Mouse (Mus musculus): ENCODE results near the gene Ssu2. TPM values are rescaled to one million over a fixed set of nuclear protein-coding genes. Genes with fewer than 3 reads are reported as not detected.

Gene Ssu2
- polyA plus RNA-seq, 1 experiment from 2014 or later = not detected

- Histone ChIP-seq H3K27ac (no peak overlapping the region), H3K27me3 (replicated peaks) (0 out of 2 replicates have a peak, but pooled peaks cover 5% of the 10 kb centered on the region), H3K9me3 (replicated peaks) (no peaks in the 10 kb centered on the region), H3K4me1 (no peaks in the 10 kb centered on the region), H3K4me2 (no peak overlapping the region), H3K36me3 (no peaks in the 10 kb centered on the region), H3K4me3 (no peak overlapping the region), H3K9ac (no peak overlapping the region)
- 65% methylated on average over 8 of the region's 8 CpGs for WGBS (ENCODE audit: insufficient replicate concordance)
- no peak for ATAC-seq
These were observed 4.7 kb downstream of the Ssu2 start for GRCm38 (mm10) chr6:112382990-112383685.

GRCm38 (mm10) chr6:112379054-112379453 is 8.8 kb downstream of the Ssu2 start:
- no peaks in the 10 kb centered on the region for H3K4me1 ChIP-seq
- H3K36me3 ChIP-seq = no peaks in the 10 kb centered on the region
- no peak overlapping the region for H3K4me3 ChIP-seq
- no peaks in the 10 kb centered on the region for H3K9me3 ChIP-seq (replicated peaks)
- H3K27me3 ChIP-seq (replicated peaks) = no peaks in the 10 kb centered on the region
- no peak for ATAC-seq
- no peak overlapping the region for H3K4me2 ChIP-seq
- no peak overlapping the region for H3K9ac ChIP-seq
- whole genome bisulfite sequencing (ENCODE audit: insufficient replicate concordance) = 75% methylated on average over 9 of the region's 9 CpGs
- no peak overlapping the region for H3K27ac ChIP-seq

GRCm38 (mm10) chr6:112375661-112376392 is 12.0 kb downstream of the Ssu2 start:
- Histone ChIP-seq H3K4me3 (no peak overlapping the region), H3K4me1 (no peaks in the 10 kb centered on the region), H3K27me3 (replicated peaks) (no peaks in the 10 kb centered on the region), H3K27ac (no peak overlapping the region), H3K36me3 (no peaks in the 10 kb centered on the region), H3K9ac (no peak overlapping the region), H3K4me2 (no peak overlapping the region), H3K9me3 (replicated peaks) (no peaks in the 10 kb centered on the region)
- no peak for ATAC-seq
- WGBS (ENCODE audit: insufficient replicate concordance) = 59% methylated on average over 10 of the region's 13 CpGs

- no peak overlapping the region for H3K4me2 ChIP-seq
- H3K27ac ChIP-seq = no peak overlapping the region
- no peaks in the 10 kb centered on the region for H3K9me3 ChIP-seq (replicated peaks)
- no peak overlapping the region for H3K4me3 ChIP-seq
- H3K27me3 ChIP-seq (replicated peaks) = no peaks in the 10 kb centered on the region
- no peaks in the 10 kb centered on the region for H3K36me3 ChIP-seq
- no peaks in the 10 kb centered on the region for H3K4me1 ChIP-seq
- ATAC-seq = no peak
- 31% methylated on average over 8 of the region's 8 CpGs for WGBS (ENCODE audit: insufficient replicate concordance)
- no peak overlapping the region for H3K9ac ChIP-seq
These were observed 13.8 kb downstream of the Ssu2 start for GRCm38 (mm10) chr6:112373886-112374585.

- Histone ChIP-seq H3K4me3 (no peak overlapping the region), H3K36me3 (no peaks in the 10 kb centered on the region), H3K27ac (no peak overlapping the region), H3K4me1 (no peaks in the 10 kb centered on the region), H3K9ac (no peak overlapping the region), H3K9me3 (replicated peaks) (no peaks in the 10 kb centered on the region), H3K4me2 (no peak overlapping the region), H3K27me3 (replicated peaks) (no peaks in the 10 kb centered on the region; the same call in 1 of the 2 replicates)
- WGBS (ENCODE audit: insufficient replicate concordance) = 70% methylated on average over 10 of the region's 10 CpGs
- no peak for ATAC-seq
These were observed 22.5 kb downstream of the Ssu2 start for GRCm38 (mm10) chr6:112365294-112365693.

- Histone ChIP-seq H3K36me3 (no peaks in the 10 kb centered on the region), H3K27me3 (replicated peaks) (no peaks in the 10 kb centered on the region; the same call in 1 of the 2 replicates), H3K27ac (no peak overlapping the region), H3K9ac (no peak overlapping the region), H3K4me3 (no peak overlapping the region), H3K4me2 (no peak overlapping the region), H3K4me1 (no peaks in the 10 kb centered on the region), H3K9me3 (replicated peaks) (no peaks in the 10 kb centered on the region)
- 26% methylated on average over 2 of the region's 2 CpGs for WGBS (ENCODE audit: insufficient replicate concordance)
- ATAC-seq = no peak
These were observed 23.2 kb downstream of the Ssu2 start for GRCm38 (mm10) chr6:112364581-112364980.

- WGBS (ENCODE audit: insufficient replicate concordance) = 24% methylated on average over 6 of the region's 6 CpGs
- no peak overlapping the region for H3K9ac ChIP-seq
- H3K4me2 ChIP-seq = no peak overlapping the region
- H3K27me3 ChIP-seq (replicated peaks) = no peaks in the 10 kb centered on the region; the same call in 1 of the 2 replicates
- no peaks in the 10 kb centered on the region for H3K36me3 ChIP-seq
- H3K9me3 ChIP-seq (replicated peaks) = no peaks in the 10 kb centered on the region
- no peak overlapping the region for H3K4me3 ChIP-seq
- H3K4me1 ChIP-seq = no peaks in the 10 kb centered on the region
- H3K27ac ChIP-seq = no peak overlapping the region
- ATAC-seq = no peak
These were observed 25.4 kb downstream of the Ssu2 start for GRCm38 (mm10) chr6:112362349-112362958.

GRCm38 (mm10) chr6:112360676-112361075 is 27.1 kb downstream of the Ssu2 start:
- no peak overlapping the region for H3K9ac ChIP-seq
- no peak overlapping the region for H3K4me2 ChIP-seq
- H3K27me3 ChIP-seq (replicated peaks) = no peaks in the 10 kb centered on the region; the same call in 1 of the 2 replicates
- H3K27ac ChIP-seq = no peak overlapping the region
- H3K4me1 ChIP-seq = no peaks in the 10 kb centered on the region
- H3K4me3 ChIP-seq = no peak overlapping the region
- WGBS (ENCODE audit: insufficient replicate concordance) = 70% methylated on average over 8 of the region's 8 CpGs
- no peaks in the 10 kb centered on the region for H3K36me3 ChIP-seq
- ATAC-seq = no peak
- no peaks in the 10 kb centered on the region for H3K9me3 ChIP-seq (replicated peaks)

GRCm38 (mm10) chr6:112359341-112359740 is 28.5 kb downstream of the Ssu2 start:
- no peaks in the 10 kb centered on the region for H3K9me3 ChIP-seq (replicated peaks)
- no peak overlapping the region for H3K4me2 ChIP-seq
- H3K36me3 ChIP-seq = no peaks in the 10 kb centered on the region
- H3K4me1 ChIP-seq = no peaks in the 10 kb centered on the region
- H3K27ac ChIP-seq = no peak overlapping the region
- 85% methylated on average over 1 of the region's 1 CpGs for WGBS (ENCODE audit: insufficient replicate concordance)
- ATAC-seq = no peak
- no peak overlapping the region for H3K4me3 ChIP-seq
- no peak overlapping the region for H3K9ac ChIP-seq
- H3K27me3 ChIP-seq (replicated peaks) = no peaks in the 10 kb centered on the region; the same call in 1 of the 2 replicates

GRCm38 (mm10) chr6:112350452-112350851 is 37.4 kb downstream of the Ssu2 start:
- H3K9ac ChIP-seq = no peak overlapping the region
- H3K27ac ChIP-seq = no peak overlapping the region
- H3K36me3 ChIP-seq = no peaks in the 10 kb centered on the region
- no peaks in the 10 kb centered on the region for H3K27me3 ChIP-seq (replicated peaks)
- H3K4me1 ChIP-seq = no peaks in the 10 kb centered on the region
- whole genome bisulfite sequencing (ENCODE audit: insufficient replicate concordance) = 76% methylated on average over 4 of the region's 4 CpGs
- ATAC-seq = no peak
- H3K9me3 ChIP-seq (replicated peaks) = no peaks in the 10 kb centered on the region
- H3K4me3 ChIP-seq = no peak overlapping the region
- no peak overlapping the region for H3K4me2 ChIP-seq

GRCm38 (mm10) chr6:112339016-112339415 is 48.8 kb downstream of the Ssu2 start:
- no peak for ATAC-seq

GRCm38 (mm10) chr6:112337667-112338066 is 50.2 kb downstream of the Ssu2 start:
- Histone ChIP-seq H3K9ac (no peak overlapping the region), H3K27me3 (replicated peaks) (no peaks in the 10 kb centered on the region), H3K4me3 (no peak overlapping the region), H3K9me3 (replicated peaks) (no peaks in the 10 kb centered on the region), H3K36me3 (no peaks in the 10 kb centered on the region), H3K4me1 (no peaks in the 10 kb centered on the region), H3K4me2 (no peak overlapping the region), H3K27ac (no peak overlapping the region)
- WGBS (ENCODE audit: insufficient replicate concordance) = 62% methylated on average over 6 of the region's 6 CpGs
- ATAC-seq = no peak

More at GRCm38 (mm10) chr6:112339016-112339415, 48.8 kb downstream of the Ssu2 start:
- Histone ChIP-seq H3K9me3 (replicated peaks) (no peaks in the 10 kb centered on the region), H3K36me3 (no peaks in the 10 kb centered on the region), H3K4me3 (no peak overlapping the region), H3K4me2 (no peak overlapping the region), H3K27me3 (replicated peaks) (no peaks in the 10 kb centered on the region), H3K4me1 (no peaks in the 10 kb centered on the region), H3K9ac (no peak overlapping the region), H3K27ac (no peak overlapping the region)
- WGBS (ENCODE audit: insufficient replicate concordance) = 69% methylated on average over 4 of the region's 4 CpGs

Data from liver, embryonic 12.5 days (tissue).